Mouse (Mus musculus) CH12.LX (cell line): ENCODE data around the gene Perm1. TPM values are rescaled to one million over a fixed set of nuclear protein-coding genes. Genes with fewer than 3 reads are reported as not detected.

Source experiments
- DNase-seq: peaks from one replicate; pipeline ENCODE4 v3.0.0-alpha.2; 2013; ENCODE audit errors: extremely low read depth
- H3K27ac ChIP-seq: 2 replicates; pipeline ENCODE4 v1.5.1; 2012; ENCODE audit warnings: low read depth, mild to moderate bottlenecking, control low read depth, moderate library complexity; ENCODE audit not compliant: insufficient read depth
- H3K27me3 ChIP-seq: replicated peaks from 2 replicates; pipeline ENCODE3; 2012; ENCODE audit warnings: inconsistent platforms
- H3K36me3 ChIP-seq, 2 experiments: replicated peaks in 1 of 2; 2 replicates each; pipeline versions ENCODE3 to v1.6.1; 2012; ENCODE audit warnings: inconsistent platforms in 1 of 2, low read length in 1 of 2, mild to moderate bottlenecking in 1 of 2, mixed read lengths in 1 of 2, moderate library complexity in 1 of 2; ENCODE audit not compliant: control insufficient read depth in 1 of 2, insufficient read depth in 1 of 2
- H3K4me1 ChIP-seq, 2 experiments: 2 replicates each; pipeline ENCODE4 v1.6.1; 2012; ENCODE audit warnings: inconsistent platforms in 1 of 2, moderate library complexity in 1 of 2; ENCODE audit not compliant: insufficient read depth in 2 of 2, control insufficient read depth in 1 of 2
- H3K4me2 ChIP-seq: 2 replicates; pipeline ENCODE4 v1.6.1; 2012; ENCODE audit warnings: low read depth, mild to moderate bottlenecking, control low read depth; ENCODE audit not compliant: poor library complexity, insufficient read depth, severe bottlenecking
- H3K4me3 ChIP-seq, 3 experiments: fragments of 150-350 bp in 1 of 3; sonication (generic) in 1 of 3; replicated peaks in 1 of 3; 2 replicates each; pipeline versions ENCODE3 to v1.5.1; 2011 to 2012; ENCODE audit warnings: low read depth in 2 of 3, low read length in 2 of 3, mild to moderate bottlenecking in 2 of 3, moderate library complexity in 2 of 3, control low read depth in 1 of 3, improper control_type of control experiment in 1 of 3, inconsistent platforms in 1 of 3, mixed read lengths in 1 of 3; ENCODE audit not compliant: poor library complexity in 1 of 3
- H3K79me2 ChIP-seq: replicated peaks from 2 replicates; pipeline ENCODE4 v1.6.1; 2012; ENCODE audit warnings: mild to moderate bottlenecking, moderate library complexity; ENCODE audit not compliant: control insufficient read depth, poor library complexity, insufficient read depth, severe bottlenecking; ENCODE audit errors: extremely low read depth
- H3K9ac ChIP-seq: 2 replicates; pipeline ENCODE4 v1.6.1; 2012; ENCODE audit warnings: low read depth, mild to moderate bottlenecking, control low read depth, moderate library complexity; ENCODE audit not compliant: insufficient read depth
- H3K9me3 ChIP-seq: replicated peaks from 2 replicates; pipeline ENCODE3; 2012; ENCODE audit warnings: low read length, inconsistent platforms, mixed read lengths
- BHLHE40 ChIP-seq: IDR thresholded peaks from 2 replicates; pipeline ENCODE4 v1.6.1; 2011; ENCODE audit warnings: mild to moderate bottlenecking, low read depth, low read length, improper control_type of control experiment
- CTCF ChIP-seq, 2 experiments: IDR thresholded peaks in 1 of 2; conservative IDR thresholded peaks in 1 of 2; 2 replicates each; pipeline ENCODE4 v1.5.1; 2011 to 2012; ENCODE audit warnings: low read depth in 2 of 2, low read length in 2 of 2, improper control_type of control experiment in 1 of 2, inconsistent platforms in 1 of 2, mild to moderate bottlenecking in 1 of 2, moderate library complexity in 1 of 2
- ETS1 ChIP-seq: conservative IDR thresholded peaks from 2 replicates; pipeline ENCODE4 v1.6.1; 2012; ENCODE audit warnings: low read depth, mild to moderate bottlenecking, inconsistent platforms, low read length, improper control_type of control experiment, moderate library complexity
- HCFC1 ChIP-seq: IDR thresholded peaks from 2 replicates; pipeline ENCODE4 v1.6.1; 2012; ENCODE audit warnings: low read depth, mild to moderate bottlenecking, inconsistent platforms, low read length, improper control_type of control experiment
- IRF4 ChIP-seq: IDR thresholded peaks from 2 replicates; pipeline ENCODE4 v1.6.1; 2014; ENCODE audit warnings: low read depth, mild to moderate bottlenecking, inconsistent platforms, low read length, improper control_type of control experiment
- JUND ChIP-seq: conservative IDR thresholded peaks from 2 replicates; pipeline ENCODE4 v1.6.1; 2011; ENCODE audit warnings: low read depth, low read length, improper control_type of control experiment
- MAFK ChIP-seq: IDR thresholded peaks from 2 replicates; pipeline ENCODE4 v1.6.1; 2011; ENCODE audit warnings: low read length, improper control_type of control experiment; ENCODE audit not compliant: insufficient replicate concordance
- MEF2A ChIP-seq: IDR thresholded peaks from 2 replicates; pipeline ENCODE4 v1.6.1; 2014; ENCODE audit warnings: low read depth, mild to moderate bottlenecking, inconsistent platforms, low read length, improper control_type of control experiment, borderline replicate concordance
- MYC ChIP-seq: IDR thresholded peaks from 2 replicates; pipeline ENCODE4 v1.6.1; 2011; ENCODE audit warnings: low read depth, mild to moderate bottlenecking, improper control_type of control experiment, low read length
- NELFE ChIP-seq: IDR thresholded peaks from 2 replicates; pipeline ENCODE4 v1.6.1; 2011; ENCODE audit warnings: low read depth, low read length, improper control_type of control experiment
- PAX5 ChIP-seq: IDR thresholded peaks from 2 replicates; pipeline ENCODE4 v1.6.1; 2012; ENCODE audit warnings: low read length, inconsistent platforms, mixed read lengths
- POLR2A ChIP-seq: IDR thresholded peaks from 2 replicates; pipeline ENCODE4 v1.6.1; 2011; ENCODE audit warnings: low read depth, mild to moderate bottlenecking, improper control_type of control experiment, low read length
- POLR2AphosphoS2 ChIP-seq: IDR thresholded peaks from 2 replicates; pipeline ENCODE4 v1.6.1; 2011; ENCODE audit warnings: low read depth, low read length, improper control_type of control experiment
- RAD21 ChIP-seq: IDR thresholded peaks from 2 replicates; pipeline ENCODE4 v1.6.1; 2011; ENCODE audit warnings: low read depth, mild to moderate bottlenecking, low read length, improper control_type of control experiment, moderate library complexity
- RCOR1 ChIP-seq: conservative IDR thresholded peaks from 2 replicates; pipeline ENCODE4 v1.6.1; 2012; ENCODE audit warnings: low read depth, mild to moderate bottlenecking, inconsistent platforms, low read length, improper control_type of control experiment
- SMC3 ChIP-seq: IDR thresholded peaks from 2 replicates; pipeline ENCODE4 v1.6.1; 2011; ENCODE audit warnings: low read depth, low read length, improper control_type of control experiment
- TBP ChIP-seq: conservative IDR thresholded peaks from 2 replicates; pipeline ENCODE4 v1.6.1; 2011; ENCODE audit warnings: low read depth, low read length, improper control_type of control experiment
- UBTF ChIP-seq: IDR thresholded peaks from 2 replicates; pipeline ENCODE4 v1.6.1; 2012; ENCODE audit warnings: low read depth, mild to moderate bottlenecking, inconsistent platforms, low read length, improper control_type of control experiment, moderate library complexity
- ZKSCAN1 ChIP-seq: IDR thresholded peaks from 2 replicates; pipeline ENCODE4 v1.6.1; 2012; ENCODE audit warnings: low read depth, inconsistent platforms, low read length, improper control_type of control experiment, borderline replicate concordance
- dilution Hi-C: fragments of 300-500 bp; cut with MboI; formaldehyde crosslinking; loops from 2 replicates; pipeline ENCODE4 v1.14.3; 2020; ENCODE audit warnings: low sequenced_read_pairs; ENCODE audit not compliant: extremely low pct_unique_long_range_greater_than_20kb, extremely low pct_ligation_motif_present
- in situ Hi-C: fragments of 300-500 bp; cut with MboI; formaldehyde crosslinking; loops from 3 replicates; pipeline ENCODE4 v1.14.3; 2019; ENCODE audit warnings: low sequenced_read_pairs, low pct_ligation_motif_present, low pct_unique_long_range_greater_than_20kb, mixed read lengths
- polyA plus RNA-seq: library from polyadenylated mRNA; unstranded; fragments of >175 nt; gene quantifications from 2 replicates; pipeline ENCODE4 v1.2.1, GENCODE M21; 2012; ENCODE audit warnings: low read depth; ENCODE audit not compliant: insufficient read length
- total RNA-seq, 2 experiments: library from RNA; depleted of rRNA; stranded (reverse); fragments of 300-350 nt in 1 of 2; fragments of >200 nt in 1 of 2; gene quantifications; 2 replicates each; pipeline ENCODE4 v1.2.3; 2012 to 2014

Perm1 gene
- total RNA-seq (2012; rRNA removed) (0.04 and 0.08 TPM in 2 replicates), total RNA-seq (2014; rRNA removed) (not detected in 2 replicates), polyA plus RNA-seq (0.43 and 0.50 TPM in 2 replicates)

- Histone ChIP-seq H3K4me3 (no peak within 1 kb of the TSS), H3K27ac (no peak within 1 kb of the TSS), H3K36me3 (peaks cover 0 to 4% of the 10 kb centered on the region in 2 experiments), H3K27me3 (no peaks in the 10 kb centered on the region), H3K4me2 (no peak within 1 kb of the TSS), H3K79me2 (no peaks in the 10 kb centered on the region), H3K4me1 (peaks cover 13 to 15% of the 10 kb centered on the region in 2 experiments), H3K9me3 (no peaks in the 10 kb centered on the region), H3K9ac (no peak within 1 kb of the TSS)
- in situ Hi-C loops, result no loop called here
- TF ChIP-seq HCFC1, result no peak
- no peak for TF ChIP-seq IRF4
- no peak for TF ChIP-seq JUND
- peak; percentile 77 for TF ChIP-seq BHLHE40
- no peak for TF ChIP-seq POLR2A
- no peak for TF ChIP-seq MAFK
- peak; percentile 94 for TF ChIP-seq MEF2A
- TF ChIP-seq RAD21, result no peak
- no peak for TF ChIP-seq NELFE
- no peak for TF ChIP-seq ZKSCAN1
- TF ChIP-seq MYC, result no peak
- no peak for TF ChIP-seq PAX5
- no peak for TF ChIP-seq ETS1
- DNase-seq, result peak; percentile 49
- dilution Hi-C loops, result no loop called here
These were observed at the start of gene Perm1 for GRCm38 (mm10) chr4:156215649-156216048. Perm1 (plus strand) TSS chr4:156215868.

DNA sequence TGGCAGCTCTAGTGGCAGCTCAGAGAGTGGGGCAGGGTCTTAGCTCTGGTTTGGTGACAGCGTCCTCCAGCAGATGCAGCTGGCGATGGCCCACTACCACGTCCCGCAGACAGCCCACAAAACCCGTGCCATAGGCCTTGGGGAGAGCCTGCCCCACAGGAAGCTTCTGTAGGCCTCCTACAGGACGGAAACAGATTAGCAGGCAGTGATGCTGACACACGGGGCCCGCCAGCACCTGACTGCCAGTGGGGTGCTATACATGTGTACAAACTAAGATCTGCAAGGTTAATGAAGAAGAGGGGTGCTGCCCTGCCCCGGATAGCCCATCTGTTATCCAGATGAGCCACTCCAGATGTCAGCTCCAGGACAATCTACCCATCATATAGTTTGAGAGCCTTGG lies 49.2 kb upstream of the Perm1 start:
- H3K79me2 ChIP-seq, result no peaks in the 10 kb centered on the region
- no peaks in the 10 kb centered on the region for H3K27me3 ChIP-seq
- H3K27ac ChIP-seq, result no peak overlapping the region
- peaks cover 12 to 26% of the 10 kb centered on the region in 2 experiments for H3K36me3 ChIP-seq
- H3K9ac ChIP-seq, result no peak overlapping the region
- peaks cover 12% of the 10 kb centered on the region for H3K9me3 ChIP-seq
- in situ Hi-C loops, result no loop called here
- no peak overlapping the region for H3K4me3 ChIP-seq
- no peak overlapping the region for H3K4me2 ChIP-seq
- TF ChIP-seq RAD21 (peak; percentile 4), CTCF (conservative IDR thresholded peaks at IDR 0.05 in 1 of 2, IDR thresholded peaks at IDR 0.05 in 1 of 2; ENCODE audit: low read depth in 2 of 2, low read length in 2 of 2) (peak in 1 of 2 experiments; percentile 30; a peak in 2 of 4 replicates), MAFK (no peak)
- dilution Hi-C loops, result no loop called here
- peak; percentile 4 for DNase-seq
- no peaks in the 10 kb centered on the region for H3K4me1 ChIP-seq

DNA sequence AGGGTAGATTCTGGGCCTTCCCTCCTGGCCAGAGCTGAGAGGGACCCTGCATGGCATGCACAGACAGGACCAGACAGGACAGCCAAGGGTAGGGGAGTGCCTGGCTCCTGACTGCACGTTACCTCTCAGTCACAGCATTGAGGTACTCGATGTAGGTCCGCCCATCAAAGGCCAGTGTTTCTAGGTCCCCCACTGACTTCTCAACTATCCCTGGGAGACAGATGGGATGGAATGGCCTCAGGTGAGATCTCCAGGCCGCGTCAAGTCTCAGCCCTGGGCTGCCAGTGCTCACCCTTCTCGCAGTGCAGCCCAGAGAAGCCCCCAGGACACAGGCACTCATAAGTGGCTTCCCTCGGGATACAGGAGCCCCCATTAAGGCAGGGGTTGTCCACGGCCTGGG lies 47.1 kb upstream of the Perm1 start:
- no peaks in the 10 kb centered on the region for H3K4me1 ChIP-seq
- no peak overlapping the region for H3K4me3 ChIP-seq
- H3K9ac ChIP-seq, result no peak overlapping the region
- H3K79me2 ChIP-seq, result no peaks in the 10 kb centered on the region
- peaks cover 32 to 45% of the 10 kb centered on the region in 2 experiments for H3K36me3 ChIP-seq
- H3K4me2 ChIP-seq, result no peak overlapping the region
- DNase-seq, result no peak
- no peaks in the 10 kb centered on the region for H3K9me3 ChIP-seq
- in situ Hi-C loops (no loop called here), dilution Hi-C loops (no loop called here)
- H3K27ac ChIP-seq, result no peak overlapping the region
- TF ChIP-seq ETS1 (no peak), MYC (no peak), RCOR1 (no peak), SMC3 (no peak), POLR2AphosphoS2 (no peak), ZKSCAN1 (no peak), UBTF (no peak), TBP (no peak), HCFC1 (no peak), NELFE (no peak), PAX5 (no peak)
- no peaks in the 10 kb centered on the region for H3K27me3 ChIP-seq
